Mouse (Mus musculus) c-Kit-positive CD71-positive TER-119-positive erythroid progenitor cells, embryonic 14.5 days (primary cell): ENCODE results near the gene Tns3.

Source experiments
- DNase-seq: peaks from one replicate; pipeline ENCODE4 v3.0.0-alpha.2; 2013; ENCODE audit warnings: low spot score

The Tns3 gene

GRCm38 (mm10) chr11:8434366-8434765, 230.0 kb downstream of the Tns3 start:
- DNase-seq = no peak

- DNase-seq = no peak
These were observed 230.9 kb downstream of the Tns3 start for GRCm38 (mm10) chr11:8433443-8433842.

- no peak for DNase-seq
These were observed 231.4 kb downstream of the Tns3 start for GRCm38 (mm10) chr11:8432941-8433340.

GRCm38 (mm10) chr11:8427660-8428059, 236.7 kb downstream of the Tns3 start:
- no peak for DNase-seq

GRCm38 (mm10) chr11:8425226-8425570, 239.1 kb downstream of the Tns3 start:
- no peak for DNase-seq

- DNase-seq = peak; percentile 24
These were observed 239.8 kb downstream of the Tns3 start for GRCm38 (mm10) chr11:8424342-8425225.

GRCm38 (mm10) chr11:8405225-8405899, 259.0 kb downstream of the Tns3 start:
- DNase-seq = peak; percentile 15

- no peak for DNase-seq
These were observed 263.0 kb downstream of the Tns3 start for GRCm38 (mm10) chr11:8401328-8401727.

- DNase-seq = no peak
These were observed 268.0 kb downstream of the Tns3 start for GRCm38 (mm10) chr11:8396329-8396728.

- no peak for DNase-seq
These were observed 272.8 kb downstream of the Tns3 start for GRCm38 (mm10) chr11:8391564-8391963.

- DNase-seq = no peak
These were observed 278.4 kb downstream of the Tns3 start for GRCm38 (mm10) chr11:8385891-8386405.
